Mouse (Mus musculus) adrenal gland, postnatal 4 days (tissue): ENCODE data around the gene Mpi. TPM values are rescaled to one million over a fixed set of nuclear protein-coding genes. Genes with fewer than 3 reads are reported as not detected.

Experiments
- DNase-seq, 2 experiments: peaks; one replicate each; pipeline ENCODE4 v3.0.0; 2021 to 2022; ENCODE audit warnings: low spot score in 2 of 2, mixed read lengths in 2 of 2
- total RNA-seq, 2 experiments: library from RNA; stranded (reverse); gene quantifications; 2 replicates each; pipeline ENCODE4 v1.2.3; 2021

Mpi gene
- total RNA-seq, 2 experiments from 2014 or later = 50.7 to 55.7 TPM

GRCm38 (mm10) chr9:57562896-57563372 is 10.4 kb upstream of the Mpi start:
- no peak for DNase-seq

GRCm38 (mm10) chr9:57561711-57562099 is 9.1 kb upstream of the Mpi start:
- DNase-seq = no peak

- DNase-seq = peak; percentile 66 to 85
These were observed 8.5 kb upstream of the Mpi start, which contains the start of gene Scamp2 for GRCm38 (mm10) chr9:57560861-57561710. Gene Scamp2, plus strand, starts transcription at chr9:57560943.

- DNase-seq = no peak
These were observed 7.7 kb upstream of the Mpi start for GRCm38 (mm10) chr9:57560263-57560662.

GRCm38 (mm10) chr9:57559568-57559967 is 7.0 kb upstream of the Mpi start:
- no peak for DNase-seq

- no peak for DNase-seq
These were observed 6.1 kb upstream of the Mpi start for GRCm38 (mm10) chr9:57558625-57559024.

GRCm38 (mm10) chr9:57557215-57557614 is 4.7 kb upstream of the Mpi start:
- no peak for DNase-seq

- no peak for DNase-seq
These were observed 2.2 kb upstream of the Mpi start for GRCm38 (mm10) chr9:57554753-57555152.

- no peak for DNase-seq
These were observed 556 bp upstream of the Mpi start for GRCm38 (mm10) chr9:57553119-57553518.

- DNase-seq = no peak
These were observed 2.3 kb downstream of the Mpi start for GRCm38 (mm10) chr9:57550126-57550862.

GRCm38 (mm10) chr9:57549186-57549585 is 3.4 kb downstream of the Mpi start:
- no peak for DNase-seq

GRCm38 (mm10) chr9:57547869-57548268 is 4.7 kb downstream of the Mpi start:
- DNase-seq = no peak

- DNase-seq = no peak
These were observed 5.3 kb downstream of the Mpi start for GRCm38 (mm10) chr9:57547287-57547686.

- DNase-seq = no peak
These were observed 8.6 kb downstream of the Mpi start for GRCm38 (mm10) chr9:57543951-57544350.

- no peak for DNase-seq
These were observed 11.3 kb downstream of the Mpi start for GRCm38 (mm10) chr9:57541312-57541711.

- no peak for DNase-seq
These were observed 13.0 kb downstream of the Mpi start for GRCm38 (mm10) chr9:57539550-57539949.

- no peak for DNase-seq
These were observed 14.8 kb downstream of the Mpi start for GRCm38 (mm10) chr9:57537728-57538181.

- peak; percentile 83 to 86 for DNase-seq
These were observed 15.4 kb downstream of the Mpi start, which contains the start of gene Fam219b for GRCm38 (mm10) chr9:57537044-57537727. Gene Fam219b, plus strand, starts transcription at chr9:57537528.

- no peak for DNase-seq
These were observed 16.2 kb downstream of the Mpi start for GRCm38 (mm10) chr9:57536362-57536761.

GRCm38 (mm10) chr9:57531946-57532345 is 20.6 kb downstream of the Mpi start:
- no peak for DNase-seq

GRCm38 (mm10) chr9:57526435-57526834 is 26.1 kb downstream of the Mpi start:
- no peak for DNase-seq
